Mouse (Mus musculus) liver, embryonic 13.5 days (tissue): ENCODE data around the gene Eml4. TPM values are rescaled to one million over a fixed set of nuclear protein-coding genes. Genes with fewer than 3 reads are reported as not detected.
A peak's percentile ranks its signal among the peaks of the same experiment; 100 is the strongest.

Experiments
- ATAC-seq: fragments of 200-750 bp; cut with Nextera tagmentation; 2 replicates; pipeline ENCODE4 v1.8.0; 2017; ENCODE audit warnings: low read depth, mild to moderate bottlenecking, moderate number of reproducible peaks, moderate library complexity
- DNase-seq: peaks from one replicate; pipeline ENCODE4 v3.0.0; 2022
- H3K27ac ChIP-seq: fragments of 300-500 bp; sonication (generic); 2 replicates; pipeline ENCODE4 v1.5.1; 2015; ENCODE audit warnings: moderate library complexity, mild to moderate bottlenecking, inconsistent platforms
- H3K27me3 ChIP-seq: fragments of 300-500 bp; sonication (generic); 2 replicates; pipeline ENCODE4 v1.6.1; 2015; ENCODE audit warnings: mild to moderate bottlenecking, inconsistent platforms
- H3K36me3 ChIP-seq: fragments of 300-500 bp; sonication (generic); 2 replicates; pipeline ENCODE4 v1.6.1; 2015; ENCODE audit warnings: mild to moderate bottlenecking, inconsistent platforms
- H3K4me1 ChIP-seq: fragments of 300-500 bp; sonication (generic); replicated peaks from 2 replicates; pipeline ENCODE4 v1.6.1; 2015; ENCODE audit warnings: inconsistent platforms
- H3K4me2 ChIP-seq: fragments of 300-500 bp; sonication (generic); 2 replicates; pipeline ENCODE4 v1.6.1; 2015; ENCODE audit warnings: inconsistent platforms, mild to moderate bottlenecking, moderate library complexity
- H3K4me3 ChIP-seq: fragments of 300-500 bp; sonication (generic); replicated peaks from 2 replicates; pipeline ENCODE4 v1.5.1; 2015; ENCODE audit warnings: mild to moderate bottlenecking, inconsistent platforms
- H3K9ac ChIP-seq: fragments of 300-500 bp; sonication (generic); 2 replicates; pipeline ENCODE4 v1.6.1; 2015; ENCODE audit warnings: mild to moderate bottlenecking, inconsistent platforms
- H3K9me3 ChIP-seq: fragments of 300-500 bp; sonication (generic); replicated peaks from 2 replicates; pipeline ENCODE4 v1.6.1; 2016; ENCODE audit warnings: inconsistent platforms
- WGBS: fragments of 180-500 bp; shearing (Covaris S2); methylation state at CpG from one replicate; pipeline ENCODE4 v1.1.7; 2015; ENCODE audit not compliant: insufficient replicate concordance; 5-methylcytosine and 5-hydroxymethylcytosine counted together
- polyA plus RNA-seq: library from polyadenylated mRNA; unstranded; fragments of >200 nt; fragmentation: Nextera tagmentation; extraction: Ambion mirVana; gene quantifications from 2 replicates; pipeline ENCODE4 v1.2.1, GENCODE M21; 2015

Gene Eml4
- polyA plus RNA-seq, 1 experiment from 2014 or later = 5.4 TPM

- DNase-seq (no peak), ATAC-seq (no peak)
- H3K4me2 ChIP-seq = no peak overlapping the region
- H3K27me3 ChIP-seq = peaks cover 17% of the 10 kb centered on the region
- no peak overlapping the region for H3K27ac ChIP-seq
- H3K4me1 ChIP-seq = peaks cover 15% of the 10 kb centered on the region
- no peak overlapping the region for H3K4me3 ChIP-seq
- H3K36me3 ChIP-seq = no peaks in the 10 kb centered on the region
- no peak overlapping the region for H3K9ac ChIP-seq
- WGBS = 12% methylated on average over 4 of the region's 4 CpGs
- H3K9me3 ChIP-seq = no peaks in the 10 kb centered on the region
These were observed 35.3 kb upstream of the Eml4 start for GRCm38 (mm10) chr17:83315476-83315875.

GRCm38 (mm10) chr17:83322621-83323335, 28.0 kb upstream of the Eml4 start:
- 25% methylated on average over 25 of the region's 25 CpGs for WGBS
- ATAC-seq (peak; percentile 39; the same call in 1 of the 2 replicates), DNase-seq (no peak)
- Histone ChIP-seq H3K27me3 (no peaks in the 10 kb centered on the region), H3K4me1 (peaks cover 18% of the 10 kb centered on the region), H3K27ac (no peak overlapping the region; the same call in 1 of the 2 replicates), H3K4me3 (peak overlapping the region; percentile 31; the same call in 1 of the 2 replicates), H3K9me3 (no peaks in the 10 kb centered on the region), H3K4me2 (peak overlapping the region; percentile 50), H3K36me3 (no peaks in the 10 kb centered on the region), H3K9ac (peak overlapping the region; percentile 33; the same call in 1 of the 2 replicates)

DNA sequence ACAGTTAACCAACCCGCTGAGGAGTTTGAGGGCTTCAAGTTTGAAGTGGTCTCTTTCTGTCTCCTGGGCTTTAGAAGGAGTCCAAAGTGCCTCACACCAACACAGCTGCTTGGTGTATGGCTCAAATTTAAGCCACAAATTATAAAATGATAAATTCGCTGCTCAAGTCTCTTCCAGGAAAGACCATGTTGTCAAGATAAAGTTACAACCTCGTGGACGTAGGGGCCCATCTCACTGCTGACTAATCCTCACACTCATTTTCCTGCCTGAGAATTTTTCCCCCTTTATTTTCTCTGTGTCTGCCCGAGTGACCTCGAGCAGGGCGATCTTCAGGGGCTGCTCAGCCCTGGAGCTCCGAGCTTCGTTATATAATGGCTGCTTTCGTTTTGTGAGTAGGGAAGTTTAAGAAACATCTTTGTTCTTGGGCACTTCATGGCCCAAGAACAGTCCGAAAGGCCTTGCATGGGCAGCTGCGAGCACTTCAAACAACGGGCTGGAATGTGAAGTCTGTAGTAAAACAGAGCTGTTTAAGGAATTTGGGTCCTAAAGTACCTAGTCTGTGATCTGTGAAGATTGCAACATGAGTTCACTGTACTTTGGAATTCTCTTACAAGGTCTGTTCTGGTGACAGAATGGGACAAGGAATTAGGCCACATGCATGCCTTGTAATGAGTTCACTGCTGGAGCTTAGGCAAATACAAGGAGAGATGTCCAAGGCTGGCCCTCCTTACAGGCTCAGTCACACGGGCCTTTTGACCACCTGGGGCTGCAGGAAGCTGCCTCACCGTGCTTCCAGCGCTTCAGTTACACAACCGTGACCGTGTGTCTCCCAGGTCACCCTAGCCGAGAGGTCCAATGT, 27.1 kb upstream of the Eml4 start:
- no peak overlapping the region for H3K9ac ChIP-seq
- H3K27ac ChIP-seq = no peak overlapping the region; the same call in 1 of the 2 replicates
- WGBS = 27% methylated on average over 19 of the region's 19 CpGs
- DNase-seq = no peak
- H3K9me3 ChIP-seq = no peaks in the 10 kb centered on the region
- peak; percentile 40 for ATAC-seq
- H3K36me3 ChIP-seq = no peaks in the 10 kb centered on the region
- peak overlapping the region; percentile 50 for H3K4me2 ChIP-seq
- H3K4me3 ChIP-seq = no peak overlapping the region
- no peaks in the 10 kb centered on the region for H3K27me3 ChIP-seq
- H3K4me1 ChIP-seq = peaks cover 18% of the 10 kb centered on the region

DNA sequence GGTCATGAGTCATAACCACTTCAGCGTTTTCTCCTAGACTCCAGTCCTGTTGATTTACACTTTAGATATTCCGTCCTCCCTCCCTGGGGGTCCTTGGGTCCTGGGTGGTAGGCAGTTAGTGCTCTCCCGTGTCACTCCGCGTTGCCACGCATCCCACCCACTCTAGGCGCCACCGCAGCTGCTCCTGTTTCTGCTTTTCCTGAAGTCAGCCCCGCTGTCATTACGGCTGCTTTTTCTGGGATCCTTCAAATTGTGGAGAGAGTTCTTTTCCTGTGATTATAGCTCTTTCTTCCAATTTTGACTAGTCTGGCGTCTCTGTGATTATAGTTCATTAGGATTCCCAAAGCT, 26.5 kb upstream of the Eml4 start:
- WGBS = 73% methylated on average over 11 of the region's 11 CpGs
- H3K4me3 ChIP-seq = no peak overlapping the region
- H3K4me2 ChIP-seq = no peak overlapping the region
- H3K27me3 ChIP-seq = no peaks in the 10 kb centered on the region
- peaks cover 18% of the 10 kb centered on the region for H3K4me1 ChIP-seq
- H3K9me3 ChIP-seq = no peaks in the 10 kb centered on the region
- no peaks in the 10 kb centered on the region for H3K36me3 ChIP-seq
- DNase-seq = no peak
- no peak overlapping the region for H3K9ac ChIP-seq
- H3K27ac ChIP-seq = no peak overlapping the region
- ATAC-seq = no peak

DNA sequence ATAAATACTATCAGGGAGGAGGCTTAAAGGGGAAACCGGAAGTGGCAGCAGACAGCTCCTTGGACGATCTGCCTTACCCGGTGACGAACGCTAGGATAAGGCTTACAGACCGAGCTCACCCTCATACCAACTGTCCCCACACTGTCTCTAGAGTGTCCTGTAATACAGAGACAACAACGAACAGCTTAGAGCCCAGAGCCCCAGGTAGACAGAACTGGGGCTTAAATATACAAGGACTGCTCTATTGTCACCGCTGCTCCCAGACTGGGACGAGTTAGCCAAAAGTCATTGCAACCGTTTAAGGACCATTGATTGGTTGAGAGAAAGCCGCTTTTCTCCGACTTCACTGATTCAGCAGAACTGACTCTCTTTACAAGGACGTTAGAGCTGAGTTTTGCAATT, 15.5 kb upstream of the Eml4 start:
- no peak for DNase-seq
- H3K4me2 ChIP-seq = peak overlapping the region; percentile 62
- H3K4me1 ChIP-seq = peaks cover 7% of the 10 kb centered on the region
- no peaks in the 10 kb centered on the region for H3K27me3 ChIP-seq
- WGBS = 19% methylated on average over 13 of the region's 13 CpGs
- no peaks in the 10 kb centered on the region for H3K36me3 ChIP-seq
- no peaks in the 10 kb centered on the region for H3K9me3 ChIP-seq
- H3K27ac ChIP-seq = no peak overlapping the region
- ATAC-seq = peak; percentile 59
- peak overlapping the region; percentile 39 for H3K4me3 ChIP-seq
- H3K9ac ChIP-seq = no peak overlapping the region

DNA sequence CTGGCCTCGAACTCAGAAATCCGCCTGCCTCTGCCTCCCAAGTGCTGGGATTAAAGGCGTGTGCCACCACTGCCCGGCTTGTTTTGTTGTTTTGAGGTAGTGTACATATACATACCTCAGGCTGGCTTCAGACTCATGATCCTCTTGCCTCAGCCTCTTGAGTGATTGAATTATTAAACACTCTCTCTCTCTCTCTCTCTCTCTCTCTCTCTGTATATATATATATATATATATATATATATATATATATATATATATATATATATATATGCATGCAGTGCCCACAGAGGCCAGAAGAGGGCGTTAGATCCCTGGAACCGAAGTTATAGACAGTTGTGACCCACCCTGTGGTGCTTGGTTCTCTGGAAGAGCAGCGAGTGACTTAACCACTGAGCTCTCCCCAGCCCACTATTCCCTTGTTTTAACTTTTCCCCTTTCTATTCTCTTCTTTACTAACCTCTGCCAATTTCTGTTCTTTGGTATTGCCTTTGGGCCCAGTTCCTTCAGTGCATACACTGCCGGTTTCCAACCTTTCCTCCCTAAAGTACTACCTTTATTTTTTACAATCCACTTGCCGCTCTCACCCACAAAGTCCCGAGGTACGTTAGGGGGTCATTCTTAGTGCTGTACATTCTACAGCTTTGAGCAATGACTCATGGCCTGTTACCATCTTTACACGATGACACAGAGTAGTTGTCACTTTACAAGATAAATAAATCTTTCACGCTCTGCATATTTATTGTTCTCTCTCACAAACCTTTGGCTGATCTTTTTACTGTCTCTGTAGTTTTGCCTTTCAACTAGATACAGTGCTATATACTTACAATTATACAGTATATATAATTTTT, 13.5 kb upstream of the Eml4 start:
- no peak overlapping the region for H3K4me3 ChIP-seq
- no peak for ATAC-seq
- H3K9me3 ChIP-seq = no peaks in the 10 kb centered on the region
- no peak overlapping the region for H3K27ac ChIP-seq
- H3K27me3 ChIP-seq = no peaks in the 10 kb centered on the region
- H3K36me3 ChIP-seq = no peaks in the 10 kb centered on the region
- 60% methylated on average over 13 of the region's 13 CpGs for WGBS
- H3K4me2 ChIP-seq = no peak overlapping the region
- H3K4me1 ChIP-seq = peaks cover 13% of the 10 kb centered on the region
- H3K9ac ChIP-seq = no peak overlapping the region
- no peak for DNase-seq

GRCm38 (mm10) chr17:83339368-83340085, 11.2 kb upstream of the Eml4 start:
- Histone ChIP-seq H3K9ac (no peak overlapping the region), H3K4me3 (no peak overlapping the region), H3K27me3 (no peaks in the 10 kb centered on the region), H3K27ac (no peak overlapping the region), H3K9me3 (no peaks in the 10 kb centered on the region), H3K4me2 (no peak overlapping the region), H3K36me3 (no peaks in the 10 kb centered on the region), H3K4me1 (peaks cover 13% of the 10 kb centered on the region)
- DNase-seq (no peak), ATAC-seq (no peak)
- 63% methylated on average over 13 of the region's 13 CpGs for WGBS

DNA sequence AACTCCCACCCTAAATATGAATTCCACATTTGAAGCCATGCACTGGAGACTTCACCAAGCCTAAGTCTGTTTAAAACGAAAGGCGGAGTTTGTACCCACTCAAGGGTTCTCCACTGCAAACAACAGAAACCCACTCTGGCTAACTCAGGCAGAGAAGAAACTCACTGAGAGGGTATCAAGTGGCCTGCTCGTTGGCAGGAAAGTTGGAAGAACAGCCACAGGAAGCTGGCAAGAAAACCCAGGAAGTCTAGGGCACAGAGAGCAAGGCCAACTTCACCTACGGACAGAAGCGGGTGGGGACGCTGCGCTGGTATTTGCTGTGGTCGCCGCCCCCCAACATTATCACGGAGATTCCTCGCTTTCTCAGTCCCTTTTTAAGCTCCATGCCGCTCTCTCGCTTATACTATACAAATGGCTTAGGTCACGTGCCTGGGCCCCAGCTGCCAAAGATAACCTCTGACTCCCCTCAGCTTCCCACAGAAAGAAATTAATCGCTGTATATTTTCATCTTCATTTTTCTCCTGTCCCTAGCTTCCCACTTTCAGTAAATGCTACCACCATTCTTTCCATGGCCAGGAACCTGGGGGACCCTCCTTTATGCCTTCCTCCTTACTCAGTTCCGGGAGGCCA, 9.7 kb upstream of the Eml4 start:
- DNase-seq (no peak), ATAC-seq (no peak)
- Histone ChIP-seq H3K36me3 (no peaks in the 10 kb centered on the region), H3K9me3 (no peaks in the 10 kb centered on the region), H3K4me2 (no peak overlapping the region), H3K4me3 (no peak overlapping the region), H3K9ac (no peak overlapping the region), H3K4me1 (peaks cover 6% of the 10 kb centered on the region), H3K27ac (no peak overlapping the region), H3K27me3 (no peaks in the 10 kb centered on the region)
- WGBS = 51% methylated on average over 16 of the region's 16 CpGs

- WGBS = 63% methylated on average over 7 of the region's 7 CpGs
- Histone ChIP-seq H3K27me3 (no peaks in the 10 kb centered on the region), H3K36me3 (no peaks in the 10 kb centered on the region), H3K9ac (no peak overlapping the region), H3K4me2 (no peak overlapping the region), H3K4me1 (peaks cover 12% of the 10 kb centered on the region), H3K27ac (no peak overlapping the region), H3K9me3 (no peaks in the 10 kb centered on the region), H3K4me3 (no peak overlapping the region)
- ATAC-seq (no peak), DNase-seq (no peak)
These were observed 6.5 kb upstream of the Eml4 start for GRCm38 (mm10) chr17:83344226-83344625.

- WGBS = 68% methylated on average over 9 of the region's 9 CpGs
- H3K4me3 ChIP-seq = no peak overlapping the region
- peaks cover 30% of the 10 kb centered on the region for H3K4me1 ChIP-seq
- H3K27ac ChIP-seq = no peak overlapping the region
- DNase-seq (no peak), ATAC-seq (no peak)
- no peak overlapping the region for H3K9ac ChIP-seq
- H3K9me3 ChIP-seq = no peaks in the 10 kb centered on the region
- no peak overlapping the region for H3K4me2 ChIP-seq
- peaks cover 14% of the 10 kb centered on the region; the same call in 1 of the 2 replicates for H3K27me3 ChIP-seq
- H3K36me3 ChIP-seq = no peaks in the 10 kb centered on the region
These were observed 2.5 kb upstream of the Eml4 start for GRCm38 (mm10) chr17:83348056-83348822.
